Mouse (Mus musculus): ENCODE data around the gene Pdxk. TPM values are rescaled to one million over a fixed set of nuclear protein-coding genes. Genes with fewer than 3 reads are reported as not detected.
"Not testable (repeated sequence)": the region's sequence is repeated elsewhere in the genome, so short reads cannot be mapped to it uniquely, and the experiment has no call there.

The Pdxk gene
- polyA plus RNA-seq (2015; fragmentation: Nextera tagmentation; extraction: Ambion mirVana): 46.5 and 49.8 TPM in 2 replicates

DNA sequence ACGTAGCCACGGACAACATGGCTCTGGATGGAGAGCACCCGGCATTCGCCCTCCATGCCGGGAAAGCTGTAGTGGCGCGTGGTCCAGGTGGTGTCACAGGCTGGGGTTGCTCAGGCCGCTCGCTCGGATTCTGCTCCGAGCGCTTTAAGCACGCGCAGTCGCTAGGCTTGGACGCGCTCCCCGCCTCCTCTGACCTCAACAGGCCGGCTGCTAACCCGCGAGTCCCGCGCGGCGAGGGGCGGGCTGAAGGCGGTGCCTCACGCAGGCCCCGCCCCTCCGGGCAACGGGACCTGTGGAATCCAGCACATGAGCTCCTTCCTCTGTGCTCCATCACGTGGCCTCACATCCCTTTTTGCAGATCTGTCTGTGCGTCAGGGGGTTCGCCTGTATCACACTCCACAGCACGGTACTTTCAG, at the start of gene Pdxk:
TSS of gene Pdxk (minus strand) at position 184 of the 416 bp plus-strand sequence.
- ATAC-seq (ENCODE audit: low FRiP score, low read depth): peak; percentile 95
- H3K9me3 ChIP-seq: no peaks in the 10 kb centered on the region
- peak within 1 kb of the TSS; percentile 94 for H3K4me2 ChIP-seq
- peaks cover 21% of the 10 kb centered on the region for H3K4me1 ChIP-seq (replicated peaks)
- no peaks in the 10 kb centered on the region for H3K36me3 ChIP-seq
- no peaks in the 10 kb centered on the region for H3K27me3 ChIP-seq
- H3K27ac ChIP-seq (replicated peaks): peak within 1 kb of the TSS; percentile 69
- under 1% methylated on average over 35 of the region's 35 CpGs for WGBS
- H3K9ac ChIP-seq: peak within 1 kb of the TSS; percentile 78
- peak within 1 kb of the TSS; percentile 69 for H3K4me3 ChIP-seq

DNA sequence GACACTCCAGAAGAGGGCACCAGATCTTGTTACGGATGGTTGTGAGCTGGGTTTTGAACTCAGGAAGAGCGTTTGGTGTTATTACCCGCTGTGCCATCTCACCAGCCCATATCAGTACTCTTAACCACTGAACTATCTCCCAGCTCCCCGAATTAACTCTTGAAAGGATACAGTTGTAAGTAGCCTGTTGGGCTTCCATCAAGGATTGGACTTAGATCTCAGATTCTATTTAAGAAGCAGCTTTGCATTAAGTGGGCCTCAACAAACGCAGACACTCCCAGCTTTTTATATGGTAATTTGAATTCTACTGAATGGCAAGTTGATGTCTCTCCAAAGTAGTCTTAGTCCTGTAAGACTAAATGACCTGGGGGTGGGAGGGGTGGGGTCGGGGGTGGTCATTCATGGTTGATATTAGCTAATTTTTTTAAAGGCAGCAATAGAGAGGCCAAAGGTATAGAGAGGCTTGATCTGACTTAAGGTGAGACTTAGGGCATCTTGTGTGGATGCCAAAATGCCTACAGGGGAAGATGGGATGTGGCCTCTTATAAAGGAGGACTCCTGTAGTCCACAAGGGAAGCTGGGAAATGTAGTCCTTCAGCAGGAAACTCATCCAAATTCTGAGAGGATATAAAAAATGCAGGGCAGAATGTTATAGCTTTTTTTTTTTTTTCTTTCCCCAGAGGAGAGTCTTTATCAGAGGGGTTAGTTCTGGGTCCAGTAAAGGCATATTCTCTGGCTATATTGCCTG, 38.4 kb upstream of the Pdxk start:
- no peak for ATAC-seq (ENCODE audit: low FRiP score, low read depth)
- Histone ChIP-seq H3K4me2 (no peak overlapping the region), H3K4me3 (no peak overlapping the region), H3K9ac (no peak overlapping the region), H3K9me3 (no peaks in the 10 kb centered on the region), H3K27ac (replicated peaks) (no peak overlapping the region), H3K36me3 (no peaks in the 10 kb centered on the region), H3K4me1 (replicated peaks) (no peaks in the 10 kb centered on the region), H3K27me3 (no peaks in the 10 kb centered on the region)
- WGBS: 79% methylated on average over 6 of the region's 6 CpGs

DNA sequence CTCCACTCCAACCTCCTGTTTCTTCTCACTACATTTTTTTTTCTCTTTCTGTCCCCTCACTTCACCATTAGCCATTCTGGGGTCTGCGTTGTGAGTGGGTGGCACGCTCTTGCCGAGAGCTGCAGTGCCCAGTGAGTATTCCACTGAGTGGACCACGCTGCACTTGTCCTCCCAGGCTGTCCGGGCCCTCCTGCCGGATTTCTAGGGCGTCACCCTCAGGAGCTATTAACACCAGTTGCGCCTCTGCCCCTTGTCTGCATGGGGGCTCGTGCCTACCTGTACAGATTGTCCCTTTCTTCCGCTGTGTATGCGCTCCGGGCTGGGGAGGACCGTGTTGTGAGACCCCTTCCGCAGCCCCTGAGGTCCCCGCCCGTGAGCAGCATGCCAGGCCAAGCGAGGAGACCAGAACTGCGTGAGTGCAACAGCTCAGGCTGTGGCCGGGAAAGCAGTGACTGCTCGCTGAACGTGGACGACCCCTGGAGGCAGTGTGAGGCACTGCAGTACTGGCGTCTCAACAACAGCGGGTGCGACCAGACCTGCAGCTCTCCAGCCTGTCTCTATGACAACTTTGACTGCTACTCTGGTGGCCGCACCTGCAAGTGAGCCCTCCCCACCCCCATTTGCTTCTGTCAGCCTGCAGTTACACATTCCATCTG, 22.8 kb upstream of the Pdxk start:
- peak; percentile 73; the same call in 1 of the 2 replicates for ATAC-seq (ENCODE audit: low FRiP score, low read depth)
- H3K4me3 ChIP-seq: peak overlapping the region; percentile 6; the same call in 1 of the 2 replicates
- no peaks in the 10 kb centered on the region for H3K4me1 ChIP-seq (replicated peaks)
- WGBS: 10% methylated on average over 26 of the region's 26 CpGs
- no peak overlapping the region for H3K9ac ChIP-seq
- no peaks in the 10 kb centered on the region for H3K27me3 ChIP-seq
- H3K36me3 ChIP-seq: no peaks in the 10 kb centered on the region
- peak overlapping the region; percentile 44 for H3K4me2 ChIP-seq
- no peaks in the 10 kb centered on the region for H3K9me3 ChIP-seq
- no peak overlapping the region for H3K27ac ChIP-seq (replicated peaks)

DNA sequence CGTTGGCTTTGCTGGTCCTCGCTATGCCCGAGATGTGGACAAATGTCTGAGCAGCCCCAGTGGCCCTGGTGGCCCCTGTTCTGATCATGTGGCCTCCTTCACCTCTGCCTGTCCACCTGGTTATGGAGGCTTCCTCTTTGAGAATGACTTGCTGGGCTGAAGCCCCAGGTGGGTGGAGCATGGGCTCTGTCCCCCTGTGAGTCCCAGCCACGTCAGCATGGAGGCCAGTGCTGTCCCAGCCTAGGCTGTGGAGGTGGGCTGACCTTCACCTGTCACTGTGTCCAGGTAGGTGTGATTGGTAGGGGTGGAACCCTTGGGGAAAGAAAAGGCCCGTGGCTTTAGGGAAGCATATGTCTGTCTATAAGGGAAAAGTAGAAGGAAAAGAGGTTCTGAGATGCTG, 22.1 kb upstream of the Pdxk start:
- no peak overlapping the region for H3K4me2 ChIP-seq
- H3K27me3 ChIP-seq: no peaks in the 10 kb centered on the region
- no peaks in the 10 kb centered on the region for H3K9me3 ChIP-seq
- ATAC-seq (ENCODE audit: low FRiP score, low read depth): no peak
- no peak overlapping the region for H3K27ac ChIP-seq (replicated peaks)
- H3K9ac ChIP-seq: no peak overlapping the region
- H3K4me1 ChIP-seq (replicated peaks): 0 out of 2 replicates have a peak, but pooled peaks cover 5% of the 10 kb centered on the region
- H3K36me3 ChIP-seq: no peaks in the 10 kb centered on the region
- WGBS: 75% methylated on average over 5 of the region's 5 CpGs
- H3K4me3 ChIP-seq: no peak overlapping the region

DNA sequence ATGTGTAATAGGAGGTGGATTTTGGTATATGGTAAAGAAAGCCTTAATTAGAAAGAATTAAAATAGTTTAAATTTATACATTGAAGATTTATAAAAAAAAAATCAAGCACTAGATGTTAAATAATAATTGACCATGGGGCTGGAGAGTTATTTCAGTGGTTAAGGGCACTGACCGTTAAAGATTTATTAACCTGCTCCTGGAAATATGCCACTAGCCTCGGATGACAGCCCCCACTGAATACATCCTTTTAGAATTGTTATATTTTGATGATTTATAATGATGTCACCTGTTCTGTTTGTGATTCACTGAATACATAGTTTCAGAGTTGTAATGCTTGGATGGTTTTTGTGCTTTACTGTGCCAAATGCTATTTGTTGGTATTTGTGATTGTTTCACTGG, 20.6 kb upstream of the Pdxk start:
- WGBS: 74% methylated on average over 2 of the region's 2 CpGs
- H3K9me3 ChIP-seq; ATAC-seq (ENCODE audit: low FRiP score, low read depth); H3K4me2 ChIP-seq; H3K27me3 ChIP-seq; H3K4me1 ChIP-seq (replicated peaks); H3K36me3 ChIP-seq; H3K4me3 ChIP-seq; H3K27ac ChIP-seq (replicated peaks); H3K9ac ChIP-seq: not testable (repeated sequence)

DNA sequence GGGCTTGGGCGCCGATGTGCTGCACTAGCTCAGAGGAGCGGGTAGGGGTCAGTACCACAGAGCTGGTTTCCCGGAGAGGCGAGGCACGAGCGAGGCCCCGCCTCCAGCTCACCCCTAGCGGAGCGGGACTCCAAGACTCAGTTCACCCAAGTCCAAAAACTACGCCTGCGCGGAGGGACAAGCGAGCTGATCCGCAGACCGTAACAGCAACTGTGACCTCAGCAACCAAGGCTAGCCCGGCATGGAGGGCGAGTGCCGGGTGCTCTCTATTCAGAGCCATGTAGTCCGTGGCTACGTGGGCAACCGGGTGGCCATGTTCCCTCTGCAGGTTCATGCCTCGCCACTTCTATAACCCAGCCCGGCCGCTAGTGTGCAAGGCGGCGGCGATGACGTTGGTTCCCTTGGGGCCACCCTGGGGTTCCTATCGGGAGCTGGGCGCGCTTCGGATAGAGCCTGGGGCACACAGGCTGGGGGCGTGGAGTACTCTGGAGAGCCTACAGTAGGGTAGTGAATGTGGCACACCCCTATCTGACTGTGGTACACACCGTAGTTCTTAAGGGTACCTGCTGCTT, 17.2 kb upstream of the Pdxk start:
- peak; percentile 96 for ATAC-seq (ENCODE audit: low FRiP score, low read depth)
- peak overlapping the region; percentile 47 for H3K4me3 ChIP-seq
- H3K4me2 ChIP-seq: peak overlapping the region; percentile 86
- H3K9ac ChIP-seq: peak overlapping the region; percentile 43
- no peak overlapping the region for H3K27ac ChIP-seq (replicated peaks)
- 1% methylated on average over 35 of the region's 35 CpGs for WGBS
- H3K4me1 ChIP-seq (replicated peaks): 0 out of 2 replicates have a peak, but pooled peaks cover 9% of the 10 kb centered on the region
- no peaks in the 10 kb centered on the region for H3K9me3 ChIP-seq
- H3K36me3 ChIP-seq: no peaks in the 10 kb centered on the region
- H3K27me3 ChIP-seq: no peaks in the 10 kb centered on the region

DNA sequence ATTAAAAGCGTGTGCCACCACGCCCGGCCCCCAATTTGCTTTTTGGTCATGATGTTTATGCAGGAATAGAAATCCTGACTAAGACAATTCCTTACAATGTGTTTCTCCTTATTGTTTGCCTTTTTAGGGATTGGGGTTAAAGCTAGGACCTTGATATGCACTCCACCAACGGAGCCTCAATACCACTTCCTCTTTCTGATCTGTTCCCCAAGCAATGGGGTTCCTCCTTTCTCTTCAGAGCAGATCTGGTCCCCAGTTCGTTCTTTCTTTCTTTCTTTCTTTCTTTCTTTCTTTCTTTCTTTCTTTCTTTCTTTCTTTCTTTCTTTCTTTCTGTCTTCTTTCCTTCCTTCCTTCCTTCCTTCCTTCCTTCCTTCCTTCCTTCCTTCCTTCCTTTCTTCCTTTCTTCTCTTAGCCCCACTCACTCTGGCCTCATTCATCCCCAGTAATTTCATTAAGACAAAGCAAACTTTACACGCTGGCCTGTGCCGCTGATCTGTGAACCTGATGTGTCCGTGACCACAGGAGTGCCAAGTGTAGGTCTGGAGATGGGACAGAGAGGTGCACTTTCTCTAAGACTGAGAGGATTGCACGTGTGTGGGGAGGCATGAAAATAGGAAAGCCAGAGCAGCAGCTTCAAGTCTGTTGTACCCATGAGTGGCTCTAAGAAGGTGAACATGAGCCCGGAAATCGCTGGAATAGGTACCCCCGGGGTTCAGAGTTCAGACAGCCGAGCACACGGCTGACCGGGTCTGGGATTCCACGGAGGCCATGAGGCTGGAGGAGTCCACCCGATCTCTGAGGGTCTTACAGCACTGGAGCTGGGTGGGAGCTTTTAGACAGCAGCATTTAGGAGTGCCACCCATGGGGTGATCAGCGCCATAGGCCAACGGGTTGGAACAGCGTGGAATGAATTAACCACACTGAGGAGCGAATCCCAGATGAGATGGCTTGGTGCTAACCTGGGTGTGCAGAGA, 16.5 kb upstream of the Pdxk start:
- no peak for ATAC-seq (ENCODE audit: low FRiP score, low read depth)
- Histone ChIP-seq H3K9me3 (no peaks in the 10 kb centered on the region), H3K36me3 (no peaks in the 10 kb centered on the region), H3K27ac (replicated peaks) (no peak overlapping the region), H3K4me3 (peak overlapping the region; percentile 47), H3K9ac (peak overlapping the region; percentile 43; the same call in 1 of the 2 replicates), H3K27me3 (no peaks in the 10 kb centered on the region), H3K4me1 (replicated peaks) (0 out of 2 replicates have a peak, but pooled peaks cover 9% of the 10 kb centered on the region), H3K4me2 (peak overlapping the region; percentile 86)
- WGBS: 36% methylated on average over 21 of the region's 21 CpGs

DNA sequence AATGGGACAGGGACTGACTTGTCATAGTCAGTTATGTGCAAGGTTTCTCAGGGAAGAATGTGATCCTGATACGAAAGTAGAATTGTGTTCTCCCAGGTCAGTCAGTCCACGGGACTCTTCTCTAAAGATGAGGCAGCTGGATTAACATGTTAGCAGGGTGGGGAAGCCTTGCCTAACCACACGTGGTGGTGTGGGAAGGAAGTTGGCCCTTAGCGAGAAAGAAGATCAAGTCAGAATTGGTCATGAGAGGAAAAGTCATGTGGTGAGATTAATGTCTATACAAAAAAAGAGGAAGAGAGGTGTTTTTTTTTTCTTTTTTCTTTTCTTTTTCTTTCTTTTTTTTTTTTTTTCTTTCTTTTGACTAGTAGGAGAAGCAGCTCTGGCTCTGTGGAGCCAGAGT, 12.0 kb upstream of the Pdxk start:
- ATAC-seq (ENCODE audit: low FRiP score, low read depth): no peak
- no peak overlapping the region for H3K9ac ChIP-seq
- no peaks in the 10 kb centered on the region for H3K27me3 ChIP-seq
- H3K9me3 ChIP-seq: no peaks in the 10 kb centered on the region
- 0 out of 2 replicates have a peak, but pooled peaks cover 4% of the 10 kb centered on the region for H3K4me1 ChIP-seq (replicated peaks)
- H3K27ac ChIP-seq (replicated peaks): no peak overlapping the region
- H3K4me3 ChIP-seq: no peak overlapping the region
- H3K4me2 ChIP-seq: no peak overlapping the region
- H3K36me3 ChIP-seq: no peaks in the 10 kb centered on the region
- 81% methylated on average over 4 of the region's 4 CpGs for WGBS

DNA sequence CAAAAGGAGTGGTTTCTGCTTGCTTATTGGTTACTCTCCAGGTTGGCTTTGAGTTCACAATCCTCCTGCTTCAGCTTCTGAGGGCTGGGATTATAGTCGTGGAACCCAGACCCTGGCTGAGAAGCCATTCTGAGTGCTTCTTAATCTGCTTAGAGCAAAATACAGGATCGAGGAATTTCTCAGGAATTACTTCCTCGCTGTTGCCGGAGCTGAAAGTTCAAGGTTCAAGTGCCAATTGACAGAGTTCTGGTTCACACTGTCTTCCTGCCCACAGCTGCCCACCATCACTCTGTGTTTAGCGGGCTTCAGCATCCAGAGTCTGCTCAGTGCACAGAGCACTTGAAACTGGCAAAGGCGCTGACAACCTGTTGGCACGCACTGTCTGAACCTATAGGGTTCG, 10.0 kb upstream of the Pdxk start:
- ATAC-seq (ENCODE audit: low FRiP score, low read depth): no peak
- Histone ChIP-seq H3K36me3 (no peaks in the 10 kb centered on the region), H3K9ac (no peak overlapping the region), H3K4me2 (no peak overlapping the region), H3K9me3 (no peaks in the 10 kb centered on the region), H3K4me1 (replicated peaks) (peaks cover 6% of the 10 kb centered on the region), H3K4me3 (no peak overlapping the region), H3K27me3 (no peaks in the 10 kb centered on the region), H3K27ac (replicated peaks) (no peak overlapping the region)
- 85% methylated on average over 8 of the region's 8 CpGs for WGBS

DNA sequence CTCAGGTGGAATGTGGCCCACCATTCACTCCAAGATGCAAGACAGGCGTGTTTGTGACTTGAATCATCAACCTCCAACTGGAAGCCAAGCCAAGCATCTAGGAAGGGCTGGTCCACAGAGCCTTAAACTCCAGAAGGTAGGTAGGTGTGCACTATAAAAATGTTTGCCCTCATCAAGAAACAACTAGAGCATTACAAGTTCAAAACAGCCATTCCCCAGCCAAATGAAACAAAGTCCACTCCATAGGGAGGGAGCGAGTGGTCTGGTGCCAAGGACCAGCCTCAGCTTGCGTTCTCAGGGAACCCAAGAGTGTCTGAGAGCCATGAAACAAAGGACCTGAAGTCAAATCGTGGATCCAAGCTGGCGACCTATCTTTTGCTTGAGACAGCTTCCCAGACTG, 8.7 kb upstream of the Pdxk start:
- no peaks in the 10 kb centered on the region for H3K27me3 ChIP-seq
- 59% methylated on average over 5 of the region's 5 CpGs for WGBS
- no peak overlapping the region for H3K27ac ChIP-seq (replicated peaks)
- peaks cover 6% of the 10 kb centered on the region for H3K4me1 ChIP-seq (replicated peaks)
- no peaks in the 10 kb centered on the region for H3K36me3 ChIP-seq
- H3K4me2 ChIP-seq: no peak overlapping the region
- H3K9ac ChIP-seq: no peak overlapping the region
- no peak overlapping the region for H3K4me3 ChIP-seq
- no peaks in the 10 kb centered on the region for H3K9me3 ChIP-seq
- ATAC-seq (ENCODE audit: low FRiP score, low read depth): no peak

DNA sequence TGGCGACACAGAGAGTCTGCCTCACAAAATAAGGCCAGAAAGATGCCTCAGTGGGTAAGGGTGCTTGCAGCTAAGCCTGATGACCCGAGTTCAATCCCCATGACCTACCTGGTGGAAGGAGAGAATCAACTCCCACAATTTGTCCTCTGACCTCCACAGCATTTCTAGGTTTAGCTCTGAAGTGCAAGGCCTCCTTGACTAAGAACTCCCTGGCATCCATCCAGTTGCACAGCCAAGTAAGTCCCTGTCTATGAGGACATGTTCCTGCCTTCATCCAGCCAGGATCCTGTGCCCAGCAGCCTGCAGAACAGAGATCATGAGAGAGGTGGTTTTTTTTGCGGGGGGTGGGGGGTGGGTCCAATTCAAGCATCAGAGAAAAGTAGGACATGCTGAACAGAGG, 7.3 kb upstream of the Pdxk start:
- Histone ChIP-seq H3K4me3 (no peak overlapping the region), H3K9ac (no peak overlapping the region), H3K36me3 (no peaks in the 10 kb centered on the region), H3K27ac (replicated peaks) (no peak overlapping the region), H3K9me3 (no peaks in the 10 kb centered on the region), H3K4me1 (replicated peaks) (peaks cover 6% of the 10 kb centered on the region), H3K4me2 (no peak overlapping the region), H3K27me3 (no peaks in the 10 kb centered on the region)
- WGBS: 87% methylated on average over 3 of the region's 3 CpGs
- ATAC-seq (ENCODE audit: low FRiP score, low read depth): no peak
